ENCODE assay signal across 9 mouse cellular contexts in the genomic region with DNA sequence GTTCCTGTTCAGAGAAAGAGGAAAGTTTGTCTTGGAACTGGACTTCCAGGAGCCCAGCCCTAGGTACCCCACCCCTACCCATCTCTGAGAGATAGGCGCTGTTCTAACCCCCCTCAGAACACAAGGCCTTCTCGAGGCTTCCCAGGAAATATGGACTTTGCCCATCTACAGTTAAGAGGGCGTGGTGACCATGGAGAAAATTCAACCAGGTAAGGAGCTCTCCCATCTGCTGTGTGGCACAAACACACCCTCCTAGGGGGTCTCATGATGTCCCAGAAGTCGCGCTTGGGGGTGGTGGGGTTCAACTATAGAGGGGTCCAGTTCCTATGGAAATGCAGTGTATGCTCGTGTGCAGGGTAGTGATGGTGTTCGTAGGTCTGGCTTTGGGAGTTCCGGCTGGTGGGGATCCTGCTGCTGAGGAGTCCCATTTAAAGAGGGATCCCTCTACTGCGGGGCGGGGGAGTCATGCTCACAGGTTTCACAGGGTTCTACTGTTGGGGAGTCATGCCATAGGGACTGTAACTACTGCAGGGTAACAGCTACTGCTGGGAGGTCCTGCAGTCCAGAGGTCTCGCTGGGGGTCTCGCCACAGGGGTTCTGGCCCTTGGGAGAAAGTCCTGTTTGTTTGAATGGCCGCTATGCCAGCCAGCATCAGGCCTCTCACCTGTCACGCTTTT. TPM values are rescaled to one million over a fixed set of nuclear protein-coding genes. Genes with fewer than 3 reads are reported as not detected.
A peak's percentile ranks its signal among the peaks of the same experiment; 100 is the strongest.
DNase-seq lines count a peak whose midpoint lies in the region; ATAC-seq and TF ChIP-seq lines count a peak whose summit lies in the region.
"Had no signal": no experiment of that assay in that cellular context is flagged by ENCODE, and none has a peak within 500 bp of the region (broad histone marks: within the 10 kb centered on the region; RNA-seq: fewer than 3 reads in every experiment).

No protein-coding gene starts in this region.

- H3K36me3 ChIP-seq in heart, embryonic 13.5 days = 0 out of 2 replicates have a peak, but pooled peaks cover 3% of the 10 kb centered on the region
- no peaks in the 10 kb centered on the region for H3K36me3 ChIP-seq in kidney, adult 2 months (ENCODE audit: control insufficient read depth, insufficient read depth, low read length)
- H3K36me3 ChIP-seq in midbrain, embryonic 13.5 days = no peaks in the 10 kb centered on the region

- peak overlapping the region; percentile 89 for H3K9ac ChIP-seq in heart, embryonic 13.5 days
- peak overlapping the region; percentile 78; the same call in 1 of the 2 replicates for H3K9ac ChIP-seq in midbrain, embryonic 13.5 days (replicated peaks)

- no peak for TF ChIP-seq POLR2A in cortical plate, adult 2 months (IDR thresholded peaks at IDR 0.05; ENCODE audit: extremely low read depth, insufficient read depth, low read length)
- TF ChIP-seq POLR2A in kidney, adult 2 months (IDR thresholded peaks at IDR 0.05; ENCODE audit: low read depth, low read length) = no peak

- no peaks in the 10 kb centered on the region for H3K9me3 ChIP-seq in heart, embryonic 13.5 days
- no peaks in the 10 kb centered on the region for H3K9me3 ChIP-seq in midbrain, embryonic 13.5 days

- peaks cover 44% of the 10 kb centered on the region for H3K27me3 ChIP-seq in heart, embryonic 13.5 days (replicated peaks)
- no peaks in the 10 kb centered on the region for H3K27me3 ChIP-seq in kidney, adult 2 months (replicated peaks; ENCODE audit: control insufficient read depth, insufficient read depth, low read length)
- peaks cover 33% of the 10 kb centered on the region for H3K27me3 ChIP-seq in midbrain, embryonic 13.5 days

- intact Hi-C loops in left cerebral cortex, postnatal 10 days (cut with DNase I) = no loop called here

- peak overlapping the region; percentile 89 for H3K4me2 ChIP-seq in heart, embryonic 13.5 days
- peak overlapping the region; percentile 87 for H3K4me2 ChIP-seq in midbrain, embryonic 13.5 days (replicated peaks)

- ATAC-seq in heart, embryonic 13.5 days (ENCODE audit: extremely low read depth, insufficient number of reproducible peaks, low FRiP score, low TSS enrichment) = no peak
- peak; percentile 31; the same call in 1 of the 2 replicates for ATAC-seq in midbrain, embryonic 13.5 days

- peak overlapping the region; percentile 89 for H3K4me3 ChIP-seq in heart, embryonic 13.5 days
- peak overlapping the region; percentile 62; the same call in 1 of the 2 replicates for H3K4me3 ChIP-seq in cortical plate, adult 2 months (ENCODE audit: insufficient read depth, low read length)
- H3K4me3 ChIP-seq in kidney, adult 2 months (ENCODE audit: insufficient read depth, low read depth, low read length) = peak overlapping the region; percentile 89
- peak overlapping the region; percentile 78 for H3K4me3 ChIP-seq in midbrain, embryonic 13.5 days (replicated peaks)

- no peak overlapping the region for H3K27ac ChIP-seq in heart, embryonic 13.5 days (replicated peaks)
- H3K27ac ChIP-seq in cortical plate, adult 2 months (ENCODE audit: insufficient read depth, low read length) = no peak overlapping the region
- peak overlapping the region; percentile 61; the same call in 1 of the 2 replicates for H3K27ac ChIP-seq in kidney, adult 2 months (ENCODE audit: insufficient read depth, low read depth, low read length)
- H3K27ac ChIP-seq in midbrain, embryonic 13.5 days = no peak overlapping the region

- WGBS in heart, embryonic 13.5 days = 34% methylated on average over 14 of the region's 14 CpGs
- 31% methylated on average over 14 of the region's 14 CpGs for WGBS in kidney, adult 2 months
- WGBS in midbrain, embryonic 13.5 days = 29% methylated on average over 14 of the region's 14 CpGs

- no peak for TF ChIP-seq CTCF in cortical plate, adult 2 months (IDR thresholded peaks at IDR 0.05; ENCODE audit: extremely low read depth, insufficient read depth, low read length)
- TF ChIP-seq CTCF in kidney, adult 2 months (conservative IDR thresholded peaks at IDR 0.05; ENCODE audit: insufficient read depth, insufficient read length, low read depth, low read length) = no peak

- DNase-seq in heart, adult 18-20 months = no peak
- DNase-seq in kidney, adult 2 months = peak; percentile 85
- no peak for DNase-seq in frontal cortex, postnatal 25 days (ENCODE audit: low spot score in 2 of 2)
- no peak for DNase-seq in natural killer cell, adult 2 months (ENCODE audit: low spot score in 2 of 2)
- DNase-seq in left cerebral cortex, postnatal 10 days (ENCODE audit: extremely low spot score in 1 of 2, low spot score in 2 of 2) = no peak

- peaks cover 22% of the 10 kb centered on the region for H3K4me1 ChIP-seq in heart, embryonic 13.5 days
- H3K4me1 ChIP-seq in cortical plate, adult 2 months (ENCODE audit: control insufficient read depth, insufficient read depth, low read length) = peaks cover 1% of the 10 kb centered on the region; the same call in 1 of the 2 replicates
- H3K4me1 ChIP-seq in kidney, adult 2 months (ENCODE audit: control insufficient read depth, insufficient read depth, low read length) = peaks cover 8% of the 10 kb centered on the region; the same call in 1 of the 2 replicates
- H3K4me1 ChIP-seq in midbrain, embryonic 13.5 days (replicated peaks) = peaks cover 24% of the 10 kb centered on the region

RNA-seq across cellular contexts. Expression of a gene that starts 0.9 kb away (rescaled TPM):
- 17.1 and 19.9 TPM in 2 replicates for polyA plus RNA-seq in heart, embryonic 13.5 days (2015; fragmentation: Nextera tagmentation; extraction: Ambion mirVana)
- 1 to 10 TPM; 4.9 to 5.1 TPM for total RNA-seq in heart, adult 18-20 months (2021)
- 6.5 and 6.7 TPM in 2 replicates for polyA plus RNA-seq in cortical plate, adult 2 months (2012; rRNA removed)
- 66.4 and 71.2 TPM in 2 replicates for polyA plus RNA-seq in kidney, adult 2 months (2012; rRNA removed)
- polyA plus RNA-seq in midbrain, embryonic 13.5 days (2015; fragmentation: Nextera tagmentation; extraction: Ambion mirVana) = 15.0 and 17.9 TPM in 2 replicates
- 1 to 10 TPM; 4.9 to 6.4 TPM for total RNA-seq in left cerebral cortex, postnatal 10 days (2021)

RNA-seq across cellular contexts. Expression of a gene that starts 40.6 kb away (rescaled TPM):
- polyA plus RNA-seq in heart, embryonic 13.5 days (2015; fragmentation: Nextera tagmentation; extraction: Ambion mirVana) = 305 and 332 TPM in 2 replicates
- total RNA-seq in heart, adult 18-20 months (2021) = 100 to 1,000 TPM; 405 to 445 TPM
- polyA plus RNA-seq in cortical plate, adult 2 months (2012; rRNA removed) = 425 and 453 TPM in 2 replicates
- 1,404 and 1,744 TPM in 2 replicates for polyA plus RNA-seq in kidney, adult 2 months (2012; rRNA removed)
- 223 and 242 TPM in 2 replicates for polyA plus RNA-seq in midbrain, embryonic 13.5 days (2015; fragmentation: Nextera tagmentation; extraction: Ambion mirVana)
- total RNA-seq in left cerebral cortex, postnatal 10 days (2021) = 100 to 1,000 TPM; 300 to 304 TPM

RNA-seq across cellular contexts. Expression of a gene that starts 54.4 kb away (rescaled TPM):
- polyA plus RNA-seq in heart, embryonic 13.5 days (2015; fragmentation: Nextera tagmentation; extraction: Ambion mirVana) = 170 and 207 TPM in 2 replicates
- total RNA-seq in heart, adult 18-20 months (2021) = 100 to 1,000 TPM; 577 to 637 TPM
- polyA plus RNA-seq in cortical plate, adult 2 months (2012; rRNA removed) = 0.38 and 0.54 TPM in 2 replicates
- 0.18 and 0.99 TPM in 2 replicates for polyA plus RNA-seq in kidney, adult 2 months (2012; rRNA removed)
- 0.23 TPM in 1 of 2 replicates, not detected in the other for polyA plus RNA-seq in midbrain, embryonic 13.5 days (2015; fragmentation: Nextera tagmentation; extraction: Ambion mirVana)
- 1 to 10 TPM; 1.3 to 1.9 TPM for total RNA-seq in left cerebral cortex, postnatal 10 days (2021)
- total RNA-seq: CH12.LX had no signal

Comparison
In these comparisons a context has a peak if more than half of its experiments do, and no peak if none do; other contexts are left out.
1. RNA of a gene that starts 54.4 kb away (polyA plus RNA-seq): 170 to 207 TPM in heart, embryonic 13.5 days; 0.18 to 0.99 TPM in kidney, adult 2 months, 0.38 to 0.54 TPM in cortical plate, adult 2 months and 0.23 TPM in midbrain, embryonic 13.5 days; every median in the first group is over 10 times any median in the second.
2. Peak in every context shown above with its lines, with median percentiles within 50 percentile points of each other: H3K4me3 ChIP-seq.